15 mouse cellular contexts compared by ENCODE assay signal in genomic region chr13:41367176-41367611, GRCm38 (mm10).
DNase-seq lines count a peak whose midpoint lies in the region; ATAC-seq and TF ChIP-seq lines count a peak whose summit lies in the region.
"Had no signal": no experiment of that assay in that cellular context is flagged by ENCODE, and none has a peak within 500 bp of the region (broad histone marks: within the 10 kb centered on the region; RNA-seq: fewer than 3 reads in every experiment).

No protein-coding gene starts in this region.

- 78% methylated on average over 4 of the region's 4 CpGs for WGBS in forebrain, embryonic 12.5 days
- 73% methylated on average over 4 of the region's 4 CpGs for WGBS in forebrain, embryonic 13.5 days
- WGBS in forebrain, embryonic 14.5 days = 79% methylated on average over 4 of the region's 4 CpGs

- H3K27ac ChIP-seq in forebrain, embryonic 12.5 days = no peak overlapping the region
- no peak overlapping the region for H3K27ac ChIP-seq in forebrain, embryonic 13.5 days
- H3K27ac ChIP-seq in forebrain, embryonic 14.5 days (ENCODE audit: low read depth, low read length) = no peak overlapping the region
- H3K27ac ChIP-seq: intestine, embryonic 15.5 days; limb, embryonic 13.5 days; liver, embryonic 15.5 days; midbrain, embryonic 15.5 days; neural tube, embryonic 13.5 days had no signal

- peak; percentile 41; the same call in 1 of the 2 replicates for ATAC-seq in forebrain, embryonic 12.5 days (ENCODE audit: low FRiP score)
- ATAC-seq in forebrain, embryonic 13.5 days = no peak
- ATAC-seq in forebrain, embryonic 14.5 days = no peak
- ATAC-seq: intestine, embryonic 15.5 days; midbrain, embryonic 15.5 days had no signal

- no peaks in the 10 kb centered on the region for H3K27me3 ChIP-seq in forebrain, embryonic 12.5 days
- H3K27me3 ChIP-seq in forebrain, embryonic 13.5 days = no peaks in the 10 kb centered on the region
- no peaks in the 10 kb centered on the region for H3K27me3 ChIP-seq in myocyte (ENCODE audit: control insufficient read depth, insufficient read depth, insufficient read length)
- H3K27me3 ChIP-seq in forebrain, embryonic 14.5 days (replicated peaks; ENCODE audit: control insufficient read depth, insufficient read depth, low read length) = no peaks in the 10 kb centered on the region
- H3K27me3 ChIP-seq: intestine, embryonic 15.5 days; liver, embryonic 15.5 days; midbrain, embryonic 15.5 days; neural tube, embryonic 13.5 days had no signal

- no peak overlapping the region for H3K4me3 ChIP-seq in forebrain, embryonic 12.5 days (replicated peaks)
- no peak overlapping the region for H3K4me3 ChIP-seq in forebrain, embryonic 13.5 days
- no peak overlapping the region for H3K4me3 ChIP-seq in myocyte
- H3K4me3 ChIP-seq in forebrain, embryonic 14.5 days (ENCODE audit: low read depth, low read length) = no peak overlapping the region
- H3K4me3 ChIP-seq: intestine, embryonic 15.5 days; limb, embryonic 13.5 days; liver, embryonic 15.5 days; midbrain, embryonic 15.5 days; neural tube, embryonic 13.5 days had no signal

- TF ChIP-seq POLR2A in myocyte (IDR thresholded peaks at IDR 0.05; ENCODE audit: insufficient read length, low read depth) = no peak

- H3ac ChIP-seq in myocyte (ENCODE audit: control insufficient read depth, insufficient read length) = no peak overlapping the region

- peaks cover 7% of the 10 kb centered on the region for H3K4me1 ChIP-seq in forebrain, embryonic 12.5 days
- H3K4me1 ChIP-seq in forebrain, embryonic 13.5 days = no peaks in the 10 kb centered on the region
- H3K4me1 ChIP-seq in forebrain, embryonic 14.5 days (ENCODE audit: control insufficient read depth, insufficient read depth, low read length) = no peaks in the 10 kb centered on the region
- H3K4me1 ChIP-seq: liver, embryonic 15.5 days; midbrain, embryonic 15.5 days; neural tube, embryonic 13.5 days had no signal

- no peaks in the 10 kb centered on the region for H3K36me3 ChIP-seq in forebrain, embryonic 12.5 days (replicated peaks)
- H3K36me3 ChIP-seq in forebrain, embryonic 13.5 days (ENCODE audit: poor library complexity, severe bottlenecking) = no peaks in the 10 kb centered on the region
- no peaks in the 10 kb centered on the region for H3K36me3 ChIP-seq in myocyte (ENCODE audit: control insufficient read depth, insufficient read depth)
- no peaks in the 10 kb centered on the region for H3K36me3 ChIP-seq in forebrain, embryonic 14.5 days (ENCODE audit: control insufficient read depth, insufficient read depth, low read length)
- H3K36me3 ChIP-seq: intestine, embryonic 15.5 days; limb, embryonic 13.5 days; liver, embryonic 15.5 days; midbrain, embryonic 15.5 days; neural tube, embryonic 13.5 days had no signal

- H3K9ac ChIP-seq in forebrain, embryonic 12.5 days = no peak overlapping the region
- no peak overlapping the region for H3K9ac ChIP-seq in forebrain, embryonic 13.5 days
- H3K9ac ChIP-seq in forebrain, embryonic 14.5 days (ENCODE audit: low read length) = no peak overlapping the region
- H3K9ac ChIP-seq: intestine, embryonic 15.5 days; limb, embryonic 13.5 days; liver, embryonic 15.5 days; midbrain, embryonic 15.5 days; neural tube, embryonic 13.5 days had no signal

- DNase-seq in A20 (ENCODE audit: low read depth, low spot score) = peak; percentile 48
- DNase-seq in T-cell, adult 2 months (ENCODE audit: low spot score) = peak; percentile 35
- DNase-seq in frontal cortex, adult 2 months (ENCODE audit: extremely low spot score in 1 of 2, low spot score in 1 of 2) = no peak
- no peak for DNase-seq in forebrain, embryonic 14.5 days (ENCODE audit: low spot score)
- DNase-seq in left cerebral cortex, adult 18-20 months (ENCODE audit: low spot score in 2 of 2) = no peak
- DNase-seq: cerebellum, postnatal 10 days; lung, postnatal 10 days had no signal

- no peaks in the 10 kb centered on the region for H3K79me2 ChIP-seq in myocyte (ENCODE audit: control insufficient read depth, insufficient read depth)

- no peak overlapping the region for H3K4me2 ChIP-seq in forebrain, embryonic 12.5 days
- H3K4me2 ChIP-seq in forebrain, embryonic 13.5 days = no peak overlapping the region
- H3K4me2 ChIP-seq in myocyte (ENCODE audit: low read depth) = peak overlapping the region; percentile 35
- no peak overlapping the region for H3K4me2 ChIP-seq in forebrain, embryonic 14.5 days (ENCODE audit: low read length)
- H3K4me2 ChIP-seq: intestine, embryonic 15.5 days; limb, embryonic 13.5 days; liver, embryonic 15.5 days; midbrain, embryonic 15.5 days; neural tube, embryonic 13.5 days had no signal

- no peaks in the 10 kb centered on the region for H3K9me3 ChIP-seq in forebrain, embryonic 12.5 days
- H3K9me3 ChIP-seq in forebrain, embryonic 13.5 days (replicated peaks) = no peaks in the 10 kb centered on the region
- H3K9me3 ChIP-seq in forebrain, embryonic 14.5 days (replicated peaks; ENCODE audit: control insufficient read depth, low read length) = no peaks in the 10 kb centered on the region
- H3K9me3 ChIP-seq: intestine, embryonic 15.5 days; limb, embryonic 13.5 days; liver, embryonic 15.5 days; midbrain, embryonic 15.5 days; neural tube, embryonic 13.5 days had no signal

TF ChIP-seq in myocyte, 11 proteins besides CTCF, POLR2A, EP300 and RAD21:
- TF ChIP-seq MAX (IDR thresholded peaks at IDR 0.05; ENCODE audit: low read depth) (no peak), TCF12 (IDR thresholded peaks at IDR 0.05; ENCODE audit: insufficient read depth, poor library complexity, severe bottlenecking) (peak; percentile 57), E2F4 (IDR thresholded peaks at IDR 0.05; ENCODE audit: insufficient read depth) (no peak), REST (IDR thresholded peaks at IDR 0.05; ENCODE audit: insufficient read depth, insufficient read length) (no peak), TCF3 (IDR thresholded peaks at IDR 0.05; ENCODE audit: insufficient read length, low read depth) (peak; percentile 77), SRF (IDR thresholded peaks at IDR 0.05; ENCODE audit: control insufficient read depth, insufficient read length, low read depth) (no peak), CEBPB (IDR thresholded peaks at IDR 0.05; ENCODE audit: insufficient read depth, poor library complexity, severe bottlenecking) (no peak; the same call in 1 of the 2 replicates), MYOG (IDR thresholded peaks at IDR 0.05; ENCODE audit: control insufficient read depth in 1 of 3, insufficient read depth in 1 of 3, insufficient read length in 2 of 3, low read depth in 2 of 3) (peak; percentile 73 to 89 (median 74)), POLR2AphosphoS2 (IDR thresholded peaks at IDR 0.05; ENCODE audit: insufficient read length, low read depth) (no peak), MYOD1 (IDR thresholded peaks at IDR 0.05; ENCODE audit: control insufficient read depth in 1 of 3, insufficient read length in 2 of 3, low read depth in 2 of 3) (peak; percentile 77 to 94 (median 94)), USF1 (IDR thresholded peaks at IDR 0.05; ENCODE audit: low read depth) (no peak)

Comparison
In these comparisons a context has a peak if more than half of its experiments do, and no peak if none do; other contexts are left out.
1. DNase-seq: peak in A20 (single experiment) and T-cell, adult 2 months (single experiment); none in frontal cortex, adult 2 months (0 of 2), forebrain, embryonic 14.5 days (single experiment) and left cerebral cortex, adult 18-20 months (0 of 2).